Mouse (Mus musculus): Measurements from ENCODE around the gene Il6ra. TPM values are rescaled to one million over a fixed set of nuclear protein-coding genes. Genes with fewer than 3 reads are reported as not detected.

The Il6ra gene
- polyA plus RNA-seq, 1 experiment, result 5.4 TPM

GRCm38 (mm10) chr3:89892517-89893106 lies 20.4 kb downstream of the Il6ra start:
- Histone ChIP-seq H3K4me1 (ENCODE audit: control insufficient read depth, insufficient read depth, insufficient read length, low read length) (peaks cover 10% of the 10 kb centered on the region), H3K27ac (replicated peaks; ENCODE audit: low read depth, low read length) (no peak overlapping the region), H3K4me3 (ENCODE audit: insufficient read depth, low read depth, low read length) (no peak overlapping the region)

GRCm38 (mm10) chr3:89891696-89892095 lies 21.3 kb downstream of the Il6ra start:
- Histone ChIP-seq H3K27ac (replicated peaks; ENCODE audit: low read depth, low read length) (no peak overlapping the region), H3K4me3 (ENCODE audit: insufficient read depth, low read depth, low read length) (no peak overlapping the region), H3K4me1 (ENCODE audit: control insufficient read depth, insufficient read depth, insufficient read length, low read length) (peaks cover 7% of the 10 kb centered on the region)

GRCm38 (mm10) chr3:89889841-89890430 lies 23.1 kb downstream of the Il6ra start:
- Histone ChIP-seq H3K27ac (replicated peaks; ENCODE audit: low read depth, low read length) (peak overlapping the region; percentile 93), H3K4me3 (ENCODE audit: insufficient read depth, low read depth, low read length) (no peak overlapping the region), H3K4me1 (ENCODE audit: control insufficient read depth, insufficient read depth, insufficient read length, low read length) (peaks cover 7% of the 10 kb centered on the region)

- Histone ChIP-seq H3K4me1 (ENCODE audit: control insufficient read depth, insufficient read depth, insufficient read length, low read length) (peaks cover 14% of the 10 kb centered on the region), H3K4me3 (ENCODE audit: insufficient read depth, low read depth, low read length) (no peak overlapping the region), H3K27ac (replicated peaks; ENCODE audit: low read depth, low read length) (no peak overlapping the region)
These were observed 25.3 kb downstream of the Il6ra start for GRCm38 (mm10) chr3:89887582-89888230.

- Histone ChIP-seq H3K4me3 (ENCODE audit: insufficient read depth, low read depth, low read length) (no peak overlapping the region), H3K27ac (replicated peaks; ENCODE audit: low read depth, low read length) (no peak overlapping the region), H3K4me1 (ENCODE audit: control insufficient read depth, insufficient read depth, insufficient read length, low read length) (peaks cover 14% of the 10 kb centered on the region)
These were observed 27.2 kb downstream of the Il6ra start for GRCm38 (mm10) chr3:89885766-89886165.

GRCm38 (mm10) chr3:89883582-89884041 lies 29.4 kb downstream of the Il6ra start:
- no peak overlapping the region for H3K4me3 ChIP-seq (ENCODE audit: insufficient read depth, low read depth, low read length)
- H3K27ac ChIP-seq (replicated peaks; ENCODE audit: low read depth, low read length), result no peak overlapping the region
- H3K4me1 ChIP-seq (ENCODE audit: control insufficient read depth, insufficient read depth, insufficient read length, low read length), result peaks cover 6% of the 10 kb centered on the region; the same call in 1 of the 2 replicates

GRCm38 (mm10) chr3:89882556-89883181 lies 30.3 kb downstream of the Il6ra start:
- Histone ChIP-seq H3K4me1 (ENCODE audit: control insufficient read depth, insufficient read depth, insufficient read length, low read length) (peaks cover 6% of the 10 kb centered on the region; the same call in 1 of the 2 replicates), H3K4me3 (ENCODE audit: insufficient read depth, low read depth, low read length) (no peak overlapping the region), H3K27ac (replicated peaks; ENCODE audit: low read depth, low read length) (no peak overlapping the region)

- Histone ChIP-seq H3K27ac (replicated peaks; ENCODE audit: low read depth, low read length) (peak overlapping the region; percentile 71), H3K4me1 (ENCODE audit: control insufficient read depth, insufficient read depth, insufficient read length, low read length) (peaks cover 9% of the 10 kb centered on the region; the same call in 1 of the 2 replicates), H3K4me3 (ENCODE audit: insufficient read depth, low read depth, low read length) (no peak overlapping the region)
These were observed 32.8 kb downstream of the Il6ra start for GRCm38 (mm10) chr3:89880036-89880851.

GRCm38 (mm10) chr3:89879326-89879725 lies 33.7 kb downstream of the Il6ra start:
- Histone ChIP-seq H3K27ac (replicated peaks; ENCODE audit: low read depth, low read length) (no peak overlapping the region), H3K4me3 (ENCODE audit: insufficient read depth, low read depth, low read length) (no peak overlapping the region), H3K4me1 (ENCODE audit: control insufficient read depth, insufficient read depth, insufficient read length, low read length) (peaks cover 9% of the 10 kb centered on the region; the same call in 1 of the 2 replicates)

- Histone ChIP-seq H3K4me1 (ENCODE audit: control insufficient read depth, insufficient read depth, insufficient read length, low read length) (peaks cover 3% of the 10 kb centered on the region; the same call in 1 of the 2 replicates), H3K4me3 (ENCODE audit: insufficient read depth, low read depth, low read length) (no peak overlapping the region), H3K27ac (replicated peaks; ENCODE audit: low read depth, low read length) (no peak overlapping the region)
These were observed 34.5 kb downstream of the Il6ra start for GRCm38 (mm10) chr3:89878456-89878855.

- Histone ChIP-seq H3K27ac (replicated peaks; ENCODE audit: low read depth, low read length) (no peak overlapping the region), H3K4me3 (ENCODE audit: insufficient read depth, low read depth, low read length) (no peak overlapping the region), H3K4me1 (ENCODE audit: control insufficient read depth, insufficient read depth, insufficient read length, low read length) (peaks cover 3% of the 10 kb centered on the region; the same call in 1 of the 2 replicates)
These were observed 35.9 kb downstream of the Il6ra start for GRCm38 (mm10) chr3:89877129-89877528.

GRCm38 (mm10) chr3:89876469-89876868 lies 36.5 kb downstream of the Il6ra start:
- no peak overlapping the region for H3K4me3 ChIP-seq (ENCODE audit: insufficient read depth, low read depth, low read length)
- H3K4me1 ChIP-seq (ENCODE audit: control insufficient read depth, insufficient read depth, insufficient read length, low read length), result peaks cover 3% of the 10 kb centered on the region; the same call in 1 of the 2 replicates
- no peak overlapping the region for H3K27ac ChIP-seq (replicated peaks; ENCODE audit: low read depth, low read length)

- H3K27ac ChIP-seq (replicated peaks; ENCODE audit: low read depth, low read length), result no peak overlapping the region
- no peak overlapping the region for H3K4me3 ChIP-seq (ENCODE audit: insufficient read depth, low read depth, low read length)
- H3K4me1 ChIP-seq (ENCODE audit: control insufficient read depth, insufficient read depth, insufficient read length, low read length), result peaks cover 3% of the 10 kb centered on the region; the same call in 1 of the 2 replicates
These were observed 37.2 kb downstream of the Il6ra start for GRCm38 (mm10) chr3:89875781-89876180.

GRCm38 (mm10) chr3:89875021-89875420 lies 38.0 kb downstream of the Il6ra start:
- Histone ChIP-seq H3K27ac (replicated peaks; ENCODE audit: low read depth, low read length) (no peak overlapping the region), H3K4me1 (ENCODE audit: control insufficient read depth, insufficient read depth, insufficient read length, low read length) (0 out of 2 replicates have a peak, but pooled peaks cover 3% of the 10 kb centered on the region), H3K4me3 (ENCODE audit: insufficient read depth, low read depth, low read length) (no peak overlapping the region)

Data from brown adipose tissue, adult 24 weeks (tissue).